ENCODE assay signal across 9 mouse cellular contexts in the genomic region with DNA sequence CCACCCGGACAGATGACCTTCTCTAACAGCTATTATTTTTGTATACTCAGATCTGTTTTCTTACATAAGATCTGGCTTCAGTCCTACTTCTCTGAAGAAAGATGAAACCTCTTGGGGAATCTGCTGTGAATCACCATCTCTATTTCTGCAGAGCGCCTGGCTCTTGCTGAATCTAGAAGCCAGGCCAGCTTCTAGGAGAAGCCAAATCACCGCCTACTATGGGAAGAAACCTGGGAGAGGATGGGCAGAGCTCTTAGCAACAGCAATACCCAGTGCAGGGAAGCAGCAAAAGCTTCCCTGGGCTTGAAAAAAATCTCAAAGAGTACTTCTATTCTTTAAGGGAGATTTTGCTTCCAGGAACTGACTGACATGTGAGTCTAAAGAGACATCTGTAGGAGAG.
DNase-seq lines count a peak whose midpoint lies in the region; ATAC-seq and TF ChIP-seq lines count a peak whose summit lies in the region.
"Had no signal": no experiment of that assay in that cellular context is flagged by ENCODE, and none has a peak within 500 bp of the region (broad histone marks: within the 10 kb centered on the region; RNA-seq: fewer than 3 reads in every experiment).

No protein-coding gene starts in this region.

- DNase-seq in intestine, embryonic 14.5 days (ENCODE audit: low spot score), result no peak
- DNase-seq in adrenal gland, postnatal 36 days, result peak; percentile 20 to 27
- DNase-seq in gastrocnemius, postnatal 25 days, result peak; percentile 79
- DNase-seq in left cerebral cortex, postnatal 14 days (ENCODE audit: low spot score in 2 of 2), result peak; percentile 64 to 89
- DNase-seq in urinary bladder, postnatal 36 days (ENCODE audit: low spot score in 2 of 2), result peak; percentile 15 to 65
- DNase-seq in midbrain, embryonic 14.5 days, result no peak
- no peak for DNase-seq in kidney, postnatal 25 days

- H3K4me2 ChIP-seq in intestine, embryonic 14.5 days (ENCODE audit: low read length), result no peak overlapping the region
- no peak overlapping the region for H3K4me2 ChIP-seq in intestine, postnatal 0 days (replicated peaks; ENCODE audit: low read depth)
- H3K4me2 ChIP-seq in midbrain, embryonic 14.5 days (ENCODE audit: low read length), result no peak overlapping the region
- H3K4me2 ChIP-seq: neural tube, embryonic 13.5 days had no signal

- H3K4me3 ChIP-seq in intestine, embryonic 14.5 days (ENCODE audit: low read depth, low read length), result no peak overlapping the region
- no peak overlapping the region for H3K4me3 ChIP-seq in intestine, postnatal 0 days (ENCODE audit: low read depth, low read length)
- no peak overlapping the region for H3K4me3 ChIP-seq in midbrain, embryonic 14.5 days (replicated peaks; ENCODE audit: low read depth, low read length)
- H3K4me3 ChIP-seq: neural tube, embryonic 13.5 days had no signal

- no peaks in the 10 kb centered on the region for H3K36me3 ChIP-seq in intestine, embryonic 14.5 days (ENCODE audit: control insufficient read depth, insufficient read depth, low read length)
- H3K36me3 ChIP-seq in intestine, postnatal 0 days (ENCODE audit: control insufficient read depth, insufficient read depth), result no peaks in the 10 kb centered on the region
- H3K36me3 ChIP-seq in midbrain, embryonic 14.5 days (ENCODE audit: control insufficient read depth, insufficient read depth, low read length), result no peaks in the 10 kb centered on the region
- H3K36me3 ChIP-seq: neural tube, embryonic 13.5 days had no signal

- H3K9me3 ChIP-seq in intestine, embryonic 14.5 days (ENCODE audit: control insufficient read depth, low read length), result no peaks in the 10 kb centered on the region
- no peaks in the 10 kb centered on the region for H3K9me3 ChIP-seq in intestine, postnatal 0 days (ENCODE audit: control insufficient read depth)
- H3K9me3 ChIP-seq in midbrain, embryonic 14.5 days (ENCODE audit: control insufficient read depth, low read length), result no peaks in the 10 kb centered on the region
- H3K9me3 ChIP-seq: neural tube, embryonic 13.5 days had no signal

- no peaks in the 10 kb centered on the region for H3K27me3 ChIP-seq in intestine, embryonic 14.5 days (replicated peaks; ENCODE audit: control insufficient read depth, insufficient read depth, low read length)
- H3K27me3 ChIP-seq in intestine, postnatal 0 days (replicated peaks; ENCODE audit: control insufficient read depth, insufficient read depth, low read length), result no peaks in the 10 kb centered on the region
- H3K27me3 ChIP-seq in midbrain, embryonic 14.5 days (ENCODE audit: control insufficient read depth, insufficient read depth, low read length), result no peaks in the 10 kb centered on the region
- H3K27me3 ChIP-seq: neural tube, embryonic 13.5 days had no signal

- H3K4me1 ChIP-seq in intestine, embryonic 14.5 days (replicated peaks; ENCODE audit: control insufficient read depth, insufficient read depth, low read length), result no peaks in the 10 kb centered on the region; the same call in 1 of the 2 replicates
- H3K4me1 ChIP-seq in intestine, postnatal 0 days (replicated peaks; ENCODE audit: control insufficient read depth, insufficient read depth, low read length), result no peaks in the 10 kb centered on the region
- no peaks in the 10 kb centered on the region for H3K4me1 ChIP-seq in midbrain, embryonic 14.5 days (ENCODE audit: control insufficient read depth, insufficient read depth, low read length)
- H3K4me1 ChIP-seq: neural tube, embryonic 13.5 days had no signal

- no peak overlapping the region for H3K9ac ChIP-seq in intestine, embryonic 14.5 days (ENCODE audit: low read length)
- no peak overlapping the region for H3K9ac ChIP-seq in intestine, postnatal 0 days (ENCODE audit: low read depth, low read length)
- H3K9ac ChIP-seq in midbrain, embryonic 14.5 days (replicated peaks; ENCODE audit: low read length), result no peak overlapping the region
- H3K9ac ChIP-seq: neural tube, embryonic 13.5 days had no signal

- TF ChIP-seq CTCF in intestine, postnatal 0 days (IDR thresholded peaks at IDR 0.05; ENCODE audit: low read depth), result no peak

- ATAC-seq in intestine, embryonic 14.5 days (replicated peaks; ENCODE audit: low FRiP score, low TSS enrichment, low read depth), result no peak
- ATAC-seq in intestine, postnatal 0 days, result no peak
- no peak for ATAC-seq in midbrain, embryonic 14.5 days (ENCODE audit: low FRiP score, low TSS enrichment)

- intact Hi-C loops in left cerebral cortex, postnatal 14 days (cut with DNase I), result loop anchor here (10.0 kb wide), 1 partner anchor 392 kb away; no protein-coding TSS in a partner anchor

- peak overlapping the region; percentile 67 for H3K27ac ChIP-seq in intestine, embryonic 14.5 days (ENCODE audit: low read depth)
- H3K27ac ChIP-seq in intestine, postnatal 0 days (ENCODE audit: low read depth, low read length), result no peak overlapping the region
- H3K27ac ChIP-seq in midbrain, embryonic 14.5 days (replicated peaks; ENCODE audit: low read depth, low read length), result no peak overlapping the region
- H3K27ac ChIP-seq: neural tube, embryonic 13.5 days had no signal

- WGBS in intestine, embryonic 14.5 days, result 53% methylated on average over 3 of the region's 3 CpGs
- WGBS in intestine, postnatal 0 days, result 54% methylated on average over 3 of the region's 3 CpGs
- 83% methylated on average over 3 of the region's 3 CpGs for WGBS in midbrain, embryonic 14.5 days

Comparison
In these comparisons a context has a peak if more than half of its experiments do, and no peak if none do; other contexts are left out.
1. DNase-seq: peak in adrenal gland, postnatal 36 days (2 of 2), gastrocnemius, postnatal 25 days (single experiment), left cerebral cortex, postnatal 14 days (2 of 2) and urinary bladder, postnatal 36 days (2 of 2); none in intestine, embryonic 14.5 days (single experiment), midbrain, embryonic 14.5 days (single experiment) and kidney, postnatal 25 days (0 of 2).